15 mouse cellular contexts compared by ENCODE assay signal in genomic region chr19:43175437-43175965, GRCm38 (mm10).
"Had no signal": no experiment of that assay in that cellular context is flagged by ENCODE, and none has a peak within 500 bp of the region (broad histone marks: within the 10 kb centered on the region; RNA-seq: fewer than 3 reads in every experiment).

No protein-coding gene starts in this region.

- DNase-seq: liver, embryonic 13.5 days; liver, postnatal 0 days; right cerebral cortex, postnatal 14 days; thymus, adult 2 months; thymus, postnatal 25 days; thymus, postnatal 4 days had no signal

- H3K4me2 ChIP-seq: liver, embryonic 13.5 days; liver, embryonic 15.5 days; midbrain, embryonic 11.5 days; midbrain, embryonic 13.5 days; midbrain, embryonic 15.5 days; neural tube, embryonic 12.5 days; stomach, embryonic 15.5 days had no signal

- H3K36me3 ChIP-seq: liver, embryonic 13.5 days; liver, embryonic 15.5 days; midbrain, embryonic 13.5 days; midbrain, embryonic 15.5 days; neural tube, embryonic 12.5 days; stomach, embryonic 15.5 days had no signal

- H3K4me3 ChIP-seq: liver, embryonic 13.5 days; liver, embryonic 15.5 days; megakaryocyte, embryonic 14.5 days; midbrain, embryonic 13.5 days; midbrain, embryonic 15.5 days; neural tube, embryonic 12.5 days; stomach, embryonic 15.5 days had no signal

- ATAC-seq: liver, postnatal 0 days; midbrain, embryonic 13.5 days; midbrain, embryonic 15.5 days had no signal

- H3K27ac ChIP-seq: liver, embryonic 13.5 days; liver, embryonic 15.5 days; macrophage; midbrain, embryonic 13.5 days; midbrain, embryonic 15.5 days; neural tube, embryonic 12.5 days; stomach, embryonic 15.5 days; stomach, postnatal 0 days had no signal

- H3K4me1 ChIP-seq: liver, embryonic 13.5 days; liver, embryonic 15.5 days; megakaryocyte, embryonic 14.5 days; midbrain, embryonic 13.5 days; midbrain, embryonic 15.5 days; neural tube, embryonic 12.5 days; stomach, embryonic 15.5 days had no signal

- H3K9ac ChIP-seq: liver, embryonic 13.5 days; liver, embryonic 15.5 days; liver, postnatal 0 days; midbrain, embryonic 13.5 days; midbrain, embryonic 15.5 days; neural tube, embryonic 12.5 days; stomach, embryonic 15.5 days had no signal

- H3K27me3 ChIP-seq: liver, embryonic 13.5 days; liver, embryonic 15.5 days; megakaryocyte, embryonic 14.5 days; midbrain, embryonic 13.5 days; midbrain, embryonic 15.5 days; neural tube, embryonic 12.5 days; stomach, embryonic 15.5 days had no signal

- H3K9me3 ChIP-seq: liver, embryonic 13.5 days; liver, embryonic 15.5 days; megakaryocyte, embryonic 14.5 days; midbrain, embryonic 13.5 days; midbrain, embryonic 15.5 days; neural tube, embryonic 12.5 days; stomach, embryonic 15.5 days had no signal
